Comparison of ENCODE assay signal across 16 mouse cellular contexts in genomic region chr4:81724751-81725150, GRCm38 (mm10).
"Had no signal": no experiment of that assay in that cellular context is flagged by ENCODE, and none has a peak within 500 bp of the region (broad histone marks: within the 10 kb centered on the region; RNA-seq: fewer than 3 reads in every experiment).

No protein-coding gene starts in this region.

- H3K27ac ChIP-seq: neural tube, embryonic 13.5 days; neural tube, embryonic 15.5 days; stomach, embryonic 15.5 days; stomach, postnatal 0 days had no signal

- H3K4me3 ChIP-seq: neural tube, embryonic 13.5 days; neural tube, embryonic 15.5 days; stomach, embryonic 15.5 days had no signal

- H3K27me3 ChIP-seq: neural tube, embryonic 13.5 days; neural tube, embryonic 15.5 days; stomach, embryonic 15.5 days had no signal

- H3K36me3 ChIP-seq: neural tube, embryonic 13.5 days; neural tube, embryonic 15.5 days; stomach, embryonic 15.5 days had no signal

- H3K9ac ChIP-seq: neural tube, embryonic 13.5 days; neural tube, embryonic 15.5 days; stomach, embryonic 15.5 days had no signal

- DNase-seq: retina, postnatal 1 day; right cerebral cortex, adult 18-20 months; right cerebral cortex, postnatal 14 days; right cerebral cortex, postnatal 25 days; right cerebral cortex, postnatal 4 days; spleen, adult 18-20 months; thymus, adult 18-20 months; thymus, adult 2 months; thymus, postnatal 14 days; thymus, postnatal 25 days; thymus, postnatal 36 days; thymus, postnatal 4 days had no signal

- H3K4me2 ChIP-seq: neural tube, embryonic 13.5 days; neural tube, embryonic 15.5 days; stomach, embryonic 15.5 days had no signal

- H3K9me3 ChIP-seq: neural tube, embryonic 13.5 days; neural tube, embryonic 15.5 days; stomach, embryonic 15.5 days had no signal
